Mouse (Mus musculus) ovary, postnatal 10 days (tissue): ENCODE results near the gene Ppard.
"Not testable (repeated sequence)": the region's sequence is repeated elsewhere in the genome, so short reads cannot be mapped to it uniquely, and the experiment has no call there.

ENCODE experiments used
- DNase-seq: peaks from one replicate; pipeline ENCODE4 v3.0.0; 2022; ENCODE audit warnings: low spot score

The Ppard gene

GRCm38 (mm10) chr17:28315611-28316160 is 83.2 kb downstream of the Ppard start:
- DNase-seq: no peak

GRCm38 (mm10) chr17:28316476-28316875 is 84.0 kb downstream of the Ppard start:
- DNase-seq: no peak

GRCm38 (mm10) chr17:28317091-28317490 is 84.6 kb downstream of the Ppard start:
- no peak for DNase-seq

- DNase-seq: no peak
These were observed 85.2 kb downstream of the Ppard start for GRCm38 (mm10) chr17:28317725-28318124.

- DNase-seq: no peak
These were observed 89.2 kb downstream of the Ppard start for GRCm38 (mm10) chr17:28321700-28322099.

GRCm38 (mm10) chr17:28323786-28324185 is 91.3 kb downstream of the Ppard start:
- DNase-seq: no peak

GRCm38 (mm10) chr17:28324416-28324815 is 91.9 kb downstream of the Ppard start:
- DNase-seq: not testable (repeated sequence)

GRCm38 (mm10) chr17:28325751-28326150 is 93.3 kb downstream of the Ppard start:
- DNase-seq: no peak

GRCm38 (mm10) chr17:28326951-28327350 is 94.5 kb downstream of the Ppard start:
- DNase-seq: no peak

GRCm38 (mm10) chr17:28327673-28328325 is 95.3 kb downstream of the Ppard start:
- no peak for DNase-seq

- peak; percentile 98 for DNase-seq
These were observed 95.9 kb downstream of the Ppard start, which contains the start of gene Rpl10a for GRCm38 (mm10) chr17:28328366-28328928. Gene Rpl10a (plus strand): TSS chr17:28328471.

- DNase-seq: no peak
These were observed 96.4 kb downstream of the Ppard start for GRCm38 (mm10) chr17:28328946-28329345.

GRCm38 (mm10) chr17:28329503-28330231 is 97.2 kb downstream of the Ppard start:
- DNase-seq: no peak

GRCm38 (mm10) chr17:28330232-28330546 is 97.7 kb downstream of the Ppard start:
- DNase-seq: no peak

- not testable (repeated sequence) for DNase-seq
These were observed 98.1 kb downstream of the Ppard start for GRCm38 (mm10) chr17:28330590-28330989.

- DNase-seq: no peak
These were observed 99.0 kb downstream of the Ppard start for GRCm38 (mm10) chr17:28331241-28332112.

GRCm38 (mm10) chr17:28332113-28332914 is 99.8 kb downstream of the Ppard start:
- no peak for DNase-seq

GRCm38 (mm10) chr17:28332915-28333546 is 100.5 kb downstream of the Ppard start:
- DNase-seq: no peak

GRCm38 (mm10) chr17:28335267-28335666 is 102.8 kb downstream of the Ppard start:
- no peak for DNase-seq

- no peak for DNase-seq
These were observed 105.0 kb downstream of the Ppard start for GRCm38 (mm10) chr17:28337547-28337946.

GRCm38 (mm10) chr17:28340578-28340977 is 108.1 kb downstream of the Ppard start:
- no peak for DNase-seq
